Mouse (Mus musculus) megakaryocyte-erythroid progenitor cell, adult 5-6 weeks (primary cell): ENCODE measurements around the gene Ube2d2b. TPM values are rescaled to one million over a fixed set of nuclear protein-coding genes. Genes with fewer than 3 reads are reported as not detected.

ENCODE experiments used
- total RNA-seq, 2 experiments: library from RNA; stranded (forward) in 1 of 2; stranded (reverse) in 1 of 2; fragments of 200-1000, 215-1000 nt in 1 of 2; fragments of >200 nt in 1 of 2; fragmentation: Nextera tagmentation in 1 of 2; gene quantifications; 2 replicates each; pipeline ENCODE4 v1.2.3; 2014 to 2017

Gene Ube2d2b
- total RNA-seq, 2 experiments from 2014 or later, result not detected

Other genes starting within 250 kb of the Ube2d2b start
- gene Rpap2, start 232.7 kb upstream of the Ube2d2b start, total RNA-seq (2014; fragmentation: Nextera tagmentation), result 11.7 and 12.8 TPM in 2 replicates
- gene Rpap2, start 232.7 kb upstream of the Ube2d2b start, total RNA-seq (2017), result 23.7 and 24.3 TPM in 2 replicates
- gene Glmn, start 232.2 kb upstream of the Ube2d2b start, total RNA-seq (2014; fragmentation: Nextera tagmentation), result 5.5 and 20.0 TPM in 2 replicates
- 15.3 and 15.8 TPM in 2 replicates for gene Glmn, start 232.2 kb upstream of the Ube2d2b start, total RNA-seq (2017)
- 0.67 and 0.81 TPM in 2 replicates for gene Gfi1, start 104.1 kb upstream of the Ube2d2b start, total RNA-seq (2014; fragmentation: Nextera tagmentation)
- gene Gfi1, start 104.1 kb upstream of the Ube2d2b start, total RNA-seq (2017), result 0.30 TPM in 1 of 2 replicates, not detected in the other
- 24.7 and 26.1 TPM in 2 replicates for gene Evi5, start 45.0 kb downstream of the Ube2d2b start, total RNA-seq (2014; fragmentation: Nextera tagmentation)
- gene Evi5, start 45.0 kb downstream of the Ube2d2b start, total RNA-seq (2017), result 14.4 and 20.7 TPM in 2 replicates
- 494 and 673 TPM in 2 replicates for gene Rpl5, start 70.4 kb downstream of the Ube2d2b start, total RNA-seq (2014; fragmentation: Nextera tagmentation)
- gene Rpl5, start 70.4 kb downstream of the Ube2d2b start, total RNA-seq (2017), result 307 and 371 TPM in 2 replicates
- gene Fam69a, start 157.0 kb downstream of the Ube2d2b start, total RNA-seq (2014; fragmentation: Nextera tagmentation), result 29.1 and 44.1 TPM in 2 replicates
- 19.2 and 23.6 TPM in 2 replicates for gene Fam69a, start 157.0 kb downstream of the Ube2d2b start, total RNA-seq (2017)
- 43.2 and 50.0 TPM in 2 replicates for gene Mtf2, start 235.6 kb downstream of the Ube2d2b start, total RNA-seq (2014; fragmentation: Nextera tagmentation)
- gene Mtf2, start 235.6 kb downstream of the Ube2d2b start, total RNA-seq (2017), result 72.6 and 87.5 TPM in 2 replicates